Mouse (Mus musculus) gastrocnemius, adult 18-20 months (tissue): ENCODE data around the gene Nudt17. TPM values are rescaled to one million over a fixed set of nuclear protein-coding genes. Genes with fewer than 3 reads are reported as not detected.
A peak's percentile ranks its signal among the peaks of the same experiment; 100 is the strongest.
"Not testable (repeated sequence)": the region's sequence is repeated elsewhere in the genome, so short reads cannot be mapped to it uniquely, and the experiment has no call there.

Source experiments
- DNase-seq: peaks from one replicate; pipeline ENCODE4 v3.0.0; 2021; ENCODE audit warnings: low spot score
- total RNA-seq, 2 experiments: library from RNA; stranded (reverse); gene quantifications; 2 replicates each; pipeline ENCODE4 v1.2.3; 2021

Gene Nudt17
- total RNA-seq, 2 experiments from 2014 or later, result 0.50 to 0.76 TPM

- DNase-seq, result no peak
Observed at GRCm38 (mm10) chr3:96671519-96671918, 36.8 kb downstream of the Nudt17 start.

- DNase-seq, result peak; percentile 76
Observed at GRCm38 (mm10) chr3:96669727-96670468, 38.5 kb downstream of the Nudt17 start, which contains the start of gene Ankrd35. Gene Ankrd35 (plus strand): TSS chr3:96670131.

GRCm38 (mm10) chr3:96668424-96669067, 39.8 kb downstream of the Nudt17 start:
- DNase-seq, result no peak

GRCm38 (mm10) chr3:96667316-96667715, 41.0 kb downstream of the Nudt17 start:
- no peak for DNase-seq

GRCm38 (mm10) chr3:96666916-96667315, 41.4 kb downstream of the Nudt17 start:
- no peak for DNase-seq

- not testable (repeated sequence) for DNase-seq
Observed at GRCm38 (mm10) chr3:96665732-96666363, 42.5 kb downstream of the Nudt17 start.

GRCm38 (mm10) chr3:96663432-96664239, 44.7 kb downstream of the Nudt17 start:
- DNase-seq, result peak; percentile 87

GRCm38 (mm10) chr3:96662731-96663316, 45.5 kb downstream of the Nudt17 start:
- DNase-seq, result no peak

- DNase-seq, result no peak
Observed at GRCm38 (mm10) chr3:96660901-96661300, 47.5 kb downstream of the Nudt17 start.

Other genes starting within 250 kb of the Nudt17 start
- 100 to 1,000 TPM; 622 to 636 TPM for gene Hfe2, start 183.4 kb downstream of the Nudt17 start, total RNA-seq
- 100 to 1,000 TPM; 344 to 646 TPM for gene Txnip, start 150.6 kb downstream of the Nudt17 start, total RNA-seq
- gene Gm16253, start 131.6 kb downstream of the Nudt17 start, total RNA-seq, result 1 to 10 TPM; 1.2 to 2.0 TPM
- 10 to 100 TPM; 44.0 to 56.1 TPM for gene Polr3gl, start 114.4 kb downstream of the Nudt17 start, total RNA-seq
- 1 to 10 TPM; 1.0 to 1.7 TPM for gene Ankrd34a, start 111.9 kb downstream of the Nudt17 start, total RNA-seq
- 1 to 10 TPM; 4.2 to 7.6 TPM for gene Lix1l, start 107.4 kb downstream of the Nudt17 start, total RNA-seq
- 10 to 100 TPM; 24.4 to 33.3 TPM for gene Rbm8a, start 78.6 kb downstream of the Nudt17 start, total RNA-seq
- 10 to 100 TPM; 27.9 to 28.6 TPM for gene Pex11b, start 73.2 kb downstream of the Nudt17 start, total RNA-seq
- under 1 TPM in 1 of 2 experiments, not detected in 1; 0.07 TPM for gene Gm42957, start 73.1 kb downstream of the Nudt17 start, total RNA-seq
- gene Itga10, start 63.0 kb downstream of the Nudt17 start, total RNA-seq, result under 1 TPM; 0.34 to 0.74 TPM
- gene Ankrd35, start 38.4 kb downstream of the Nudt17 start, total RNA-seq, result under 1 TPM; 0.18 to 0.31 TPM
- gene Pias3, start 12.2 kb downstream of the Nudt17 start, total RNA-seq, result 1 to 10 TPM; 6.1 to 7.5 TPM
- gene Polr3c, start 19.1 kb upstream of the Nudt17 start, total RNA-seq, result 10 to 100 TPM; 21.0 to 22.4 TPM
- 100 to 1,000 TPM in 1 of 2 experiments, 10 to 100 TPM in 1; 55.7 to 103 TPM for gene Rnf115, start 19.1 kb upstream of the Nudt17 start, total RNA-seq
- gene Pdzk1, start 120.7 kb upstream of the Nudt17 start, total RNA-seq, result under 1 TPM in 1 of 2 experiments, not detected in 1; 0.18 TPM
- gene Cd160, start 120.8 kb upstream of the Nudt17 start, total RNA-seq, result not detected
- gene Gja5, start 196.1 kb upstream of the Nudt17 start, total RNA-seq, result 1 to 10 TPM; 1.7 to 2.8 TPM
- 10 to 100 TPM; 17.6 to 18.2 TPM for gene Gpr89, start 196.8 kb upstream of the Nudt17 start, total RNA-seq
- gene Gja8, start 217.5 kb upstream of the Nudt17 start, total RNA-seq, result not detected